Mouse (Mus musculus): Measurements from ENCODE around the gene Apmap. TPM values are rescaled to one million over a fixed set of nuclear protein-coding genes. Genes with fewer than 3 reads are reported as not detected.
A peak's percentile ranks its signal among the peaks of the same experiment; 100 is the strongest.

Apmap gene
- total RNA-seq, 1 experiment from 2014 or later: 40.0 TPM

- ATAC-seq (replicated peaks in 1 of 2; ENCODE audit: insufficient read depth in 1 of 2, low FRiP score in 2 of 2, low TSS enrichment in 1 of 2, low read depth in 1 of 2, poor library complexity in 2 of 2, severe bottlenecking in 2 of 2): no peak
Observed at GRCm38 (mm10) chr2:150629255-150629654, 20.9 kb upstream of the Apmap start.

GRCm38 (mm10) chr2:150627140-150627539 is 18.8 kb upstream of the Apmap start:
- ATAC-seq (replicated peaks in 1 of 2; ENCODE audit: insufficient read depth in 1 of 2, low FRiP score in 2 of 2, low TSS enrichment in 1 of 2, low read depth in 1 of 2, poor library complexity in 2 of 2, severe bottlenecking in 2 of 2): peak in 1 of 2 experiments; percentile 40; a peak in 1 of 4 replicates

GRCm38 (mm10) chr2:150624926-150625325 is 16.6 kb upstream of the Apmap start:
- ATAC-seq (replicated peaks in 1 of 2; ENCODE audit: insufficient read depth in 1 of 2, low FRiP score in 2 of 2, low TSS enrichment in 1 of 2, low read depth in 1 of 2, poor library complexity in 2 of 2, severe bottlenecking in 2 of 2): no peak

GRCm38 (mm10) chr2:150623957-150624356 is 15.6 kb upstream of the Apmap start:
- no peak for ATAC-seq (replicated peaks in 1 of 2; ENCODE audit: insufficient read depth in 1 of 2, low FRiP score in 2 of 2, low TSS enrichment in 1 of 2, low read depth in 1 of 2, poor library complexity in 2 of 2, severe bottlenecking in 2 of 2)

- no peak for ATAC-seq (replicated peaks in 1 of 2; ENCODE audit: insufficient read depth in 1 of 2, low FRiP score in 2 of 2, low TSS enrichment in 1 of 2, low read depth in 1 of 2, poor library complexity in 2 of 2, severe bottlenecking in 2 of 2)
Observed at GRCm38 (mm10) chr2:150621698-150622097, 13.3 kb upstream of the Apmap start.

- ATAC-seq (replicated peaks in 1 of 2; ENCODE audit: insufficient read depth in 1 of 2, low FRiP score in 2 of 2, low TSS enrichment in 1 of 2, low read depth in 1 of 2, poor library complexity in 2 of 2, severe bottlenecking in 2 of 2): no peak
Observed at GRCm38 (mm10) chr2:150610097-150610496, 1.7 kb upstream of the Apmap start.

- ATAC-seq (replicated peaks in 1 of 2; ENCODE audit: insufficient read depth in 1 of 2, low FRiP score in 2 of 2, low TSS enrichment in 1 of 2, low read depth in 1 of 2, poor library complexity in 2 of 2, severe bottlenecking in 2 of 2): peak; percentile 63 to 69
Observed at GRCm38 (mm10) chr2:150608872-150609560, 649 bp upstream of the Apmap start.

- no peak for ATAC-seq (replicated peaks in 1 of 2; ENCODE audit: insufficient read depth in 1 of 2, low FRiP score in 2 of 2, low TSS enrichment in 1 of 2, low read depth in 1 of 2, poor library complexity in 2 of 2, severe bottlenecking in 2 of 2)
Observed at GRCm38 (mm10) chr2:150607086-150607485, 1.3 kb downstream of the Apmap start.

GRCm38 (mm10) chr2:150604802-150605201 is 3.6 kb downstream of the Apmap start:
- ATAC-seq (replicated peaks in 1 of 2; ENCODE audit: insufficient read depth in 1 of 2, low FRiP score in 2 of 2, low TSS enrichment in 1 of 2, low read depth in 1 of 2, poor library complexity in 2 of 2, severe bottlenecking in 2 of 2): no peak

GRCm38 (mm10) chr2:150602166-150602565 is 6.2 kb downstream of the Apmap start:
- no peak for ATAC-seq (replicated peaks in 1 of 2; ENCODE audit: insufficient read depth in 1 of 2, low FRiP score in 2 of 2, low TSS enrichment in 1 of 2, low read depth in 1 of 2, poor library complexity in 2 of 2, severe bottlenecking in 2 of 2)

GRCm38 (mm10) chr2:150600263-150600662 is 8.1 kb downstream of the Apmap start:
- ATAC-seq (replicated peaks in 1 of 2; ENCODE audit: insufficient read depth in 1 of 2, low FRiP score in 2 of 2, low TSS enrichment in 1 of 2, low read depth in 1 of 2, poor library complexity in 2 of 2, severe bottlenecking in 2 of 2): no peak

GRCm38 (mm10) chr2:150595411-150596190 is 12.8 kb downstream of the Apmap start:
- ATAC-seq (replicated peaks in 1 of 2; ENCODE audit: insufficient read depth in 1 of 2, low FRiP score in 2 of 2, low TSS enrichment in 1 of 2, low read depth in 1 of 2, poor library complexity in 2 of 2, severe bottlenecking in 2 of 2): no peak

GRCm38 (mm10) chr2:150589076-150589475 is 19.3 kb downstream of the Apmap start:
- no peak for ATAC-seq (replicated peaks in 1 of 2; ENCODE audit: insufficient read depth in 1 of 2, low FRiP score in 2 of 2, low TSS enrichment in 1 of 2, low read depth in 1 of 2, poor library complexity in 2 of 2, severe bottlenecking in 2 of 2)

- no peak for ATAC-seq (replicated peaks in 1 of 2; ENCODE audit: insufficient read depth in 1 of 2, low FRiP score in 2 of 2, low TSS enrichment in 1 of 2, low read depth in 1 of 2, poor library complexity in 2 of 2, severe bottlenecking in 2 of 2)
Observed at GRCm38 (mm10) chr2:150579628-150580027, 28.7 kb downstream of the Apmap start.

- no peak for ATAC-seq (replicated peaks in 1 of 2; ENCODE audit: insufficient read depth in 1 of 2, low FRiP score in 2 of 2, low TSS enrichment in 1 of 2, low read depth in 1 of 2, poor library complexity in 2 of 2, severe bottlenecking in 2 of 2)
Observed at GRCm38 (mm10) chr2:150578603-150579002, 29.8 kb downstream of the Apmap start.

GRCm38 (mm10) chr2:150576256-150576655 is 32.1 kb downstream of the Apmap start:
- no peak for ATAC-seq (replicated peaks in 1 of 2; ENCODE audit: insufficient read depth in 1 of 2, low FRiP score in 2 of 2, low TSS enrichment in 1 of 2, low read depth in 1 of 2, poor library complexity in 2 of 2, severe bottlenecking in 2 of 2)

- ATAC-seq (replicated peaks in 1 of 2; ENCODE audit: insufficient read depth in 1 of 2, low FRiP score in 2 of 2, low TSS enrichment in 1 of 2, low read depth in 1 of 2, poor library complexity in 2 of 2, severe bottlenecking in 2 of 2): no peak; a peak in 1 of 4 replicates
Observed at GRCm38 (mm10) chr2:150572463-150572862, 35.9 kb downstream of the Apmap start.

GRCm38 (mm10) chr2:150570761-150571160 is 37.6 kb downstream of the Apmap start:
- ATAC-seq (replicated peaks in 1 of 2; ENCODE audit: insufficient read depth in 1 of 2, low FRiP score in 2 of 2, low TSS enrichment in 1 of 2, low read depth in 1 of 2, poor library complexity in 2 of 2, severe bottlenecking in 2 of 2): no peak

All from hematopoietic stem cell, adult 5-6 weeks (primary cell).